Mouse (Mus musculus): Measurements from ENCODE around the gene Abt1. TPM values are rescaled to one million over a fixed set of nuclear protein-coding genes. Genes with fewer than 3 reads are reported as not detected.
A peak's percentile ranks its signal among the peaks of the same experiment; 100 is the strongest.

Abt1 gene
- 1 to 10 TPM in 20 of 26 experiments, under 1 TPM in 6; 0.46 to 3.6 (median 1.9) TPM for total RNA-seq (2018; cell fraction: chromatin; rRNA removed)
- total RNA-seq (2018; cell fraction: cytosol; rRNA removed): 1 to 10 TPM; 1.9 to 4.1 (median 3.4) TPM
- total RNA-seq (2018; cell fraction: nucleus; rRNA removed): 1 to 10 TPM in 24 of 26 experiments, under 1 TPM in 2; 0.59 to 4.0 (median 2.2) TPM
- 3.5 to 4.4 TPM (median 3.7 TPM) in 3 replicates for polyA plus RNA-seq (2018)

GRCm38 (mm10) chr13:23423286-23424051 is at the start of gene Abt1:
Abt1 (minus strand) TSS chr13:23423866.
- WGBS (ENCODE audit: missing documents): under 1% methylated on average over 48 of the region's 48 CpGs
- Histone ChIP-seq H3K27ac (peak within 1 kb of the TSS; percentile 25), H3K4me3 (ENCODE audit: inconsistent target) (peak within 1 kb of the TSS; percentile 94), H3K36me3 (ENCODE audit: inconsistent target) (peaks cover 24% of the 10 kb centered on the region), H3K79me2 (ENCODE audit: inconsistent target) (peaks cover 22% of the 10 kb centered on the region)

GRCm38 (mm10) chr13:23466911-23467310 is 43.2 kb upstream of the Abt1 start:
- Histone ChIP-seq H3K27ac (no peak overlapping the region), H3K36me3 (ENCODE audit: inconsistent target) (no peaks in the 10 kb centered on the region), H3K79me2 (ENCODE audit: inconsistent target) (no peaks in the 10 kb centered on the region), H3K4me3 (ENCODE audit: inconsistent target) (no peak overlapping the region)
- WGBS (ENCODE audit: missing documents): 26% methylated on average over 9 of the region's 9 CpGs

GRCm38 (mm10) chr13:23466306-23466705 is 42.6 kb upstream of the Abt1 start:
- Histone ChIP-seq H3K4me3 (ENCODE audit: inconsistent target) (no peak overlapping the region), H3K79me2 (ENCODE audit: inconsistent target) (no peaks in the 10 kb centered on the region), H3K36me3 (ENCODE audit: inconsistent target) (no peaks in the 10 kb centered on the region), H3K27ac (no peak overlapping the region)
- 100% methylated on average over 1 of the region's 1 CpGs for WGBS (ENCODE audit: missing documents)

- Histone ChIP-seq H3K27ac (no peak within 1 kb of the TSS), H3K4me3 (ENCODE audit: inconsistent target) (peak within 1 kb of the TSS; percentile 39), H3K36me3 (ENCODE audit: inconsistent target) (no peaks in the 10 kb centered on the region), H3K79me2 (ENCODE audit: inconsistent target) (no peaks in the 10 kb centered on the region)
- WGBS (ENCODE audit: missing documents): 5% methylated on average over 7 of the region's 7 CpGs
These were observed 42.0 kb upstream of the Abt1 start, which contains the start of gene Btn1a1 for GRCm38 (mm10) chr13:23465600-23466109. Btn1a1 (minus strand) TSS chr13:23465901.

- 6% methylated on average over 11 of the region's 11 CpGs for WGBS (ENCODE audit: missing documents)
- H3K27ac ChIP-seq: no peak overlapping the region
- peak overlapping the region; percentile 39 for H3K4me3 ChIP-seq (ENCODE audit: inconsistent target)
- H3K79me2 ChIP-seq (ENCODE audit: inconsistent target): no peaks in the 10 kb centered on the region
- no peaks in the 10 kb centered on the region for H3K36me3 ChIP-seq (ENCODE audit: inconsistent target)
These were observed 41.2 kb upstream of the Abt1 start for GRCm38 (mm10) chr13:23464841-23465366.

- 1% methylated on average over 29 of the region's 29 CpGs for WGBS (ENCODE audit: missing documents)
- H3K27ac ChIP-seq: no peak overlapping the region
- H3K36me3 ChIP-seq (ENCODE audit: inconsistent target): no peaks in the 10 kb centered on the region
These were observed 40.6 kb upstream of the Abt1 start for GRCm38 (mm10) chr13:23464224-23464637.

GRCm38 (mm10) chr13:23463381-23464223 is 39.9 kb upstream of the Abt1 start:
- H3K79me2 ChIP-seq (ENCODE audit: inconsistent target): no peaks in the 10 kb centered on the region
- no peak overlapping the region for H3K27ac ChIP-seq
- WGBS (ENCODE audit: missing documents): 2% methylated on average over 21 of the region's 21 CpGs
- H3K4me3 ChIP-seq (ENCODE audit: inconsistent target): peak overlapping the region; percentile 39
- no peaks in the 10 kb centered on the region for H3K36me3 ChIP-seq (ENCODE audit: inconsistent target)

More at GRCm38 (mm10) chr13:23464224-23464637, 40.6 kb upstream of the Abt1 start:
- Histone ChIP-seq H3K79me2 (ENCODE audit: inconsistent target) (no peaks in the 10 kb centered on the region), H3K4me3 (ENCODE audit: inconsistent target) (peak overlapping the region; percentile 39)

GRCm38 (mm10) chr13:23462669-23463068 is 39.0 kb upstream of the Abt1 start:
- H3K36me3 ChIP-seq (ENCODE audit: inconsistent target): no peaks in the 10 kb centered on the region
- no peak overlapping the region for H3K27ac ChIP-seq
- no peaks in the 10 kb centered on the region for H3K79me2 ChIP-seq (ENCODE audit: inconsistent target)
- H3K4me3 ChIP-seq (ENCODE audit: inconsistent target): no peak overlapping the region

- no peak overlapping the region for H3K4me3 ChIP-seq (ENCODE audit: inconsistent target)
- 98% methylated on average over 4 of the region's 4 CpGs for WGBS (ENCODE audit: missing documents)
- no peaks in the 10 kb centered on the region for H3K79me2 ChIP-seq (ENCODE audit: inconsistent target)
- H3K27ac ChIP-seq: no peak overlapping the region
- no peaks in the 10 kb centered on the region for H3K36me3 ChIP-seq (ENCODE audit: inconsistent target)
These were observed 38.4 kb upstream of the Abt1 start for GRCm38 (mm10) chr13:23462063-23462462.

- 79% methylated on average over 15 of the region's 15 CpGs for WGBS (ENCODE audit: missing documents)
- Histone ChIP-seq H3K79me2 (ENCODE audit: inconsistent target) (no peaks in the 10 kb centered on the region), H3K27ac (no peak overlapping the region), H3K4me3 (ENCODE audit: inconsistent target) (no peak overlapping the region), H3K36me3 (ENCODE audit: inconsistent target) (no peaks in the 10 kb centered on the region)
These were observed 35.7 kb upstream of the Abt1 start for GRCm38 (mm10) chr13:23459264-23459846.

GRCm38 (mm10) chr13:23453926-23454325 is 30.3 kb upstream of the Abt1 start:
- no peak overlapping the region; the same call in 1 of the 2 replicates for H3K27ac ChIP-seq
- peak overlapping the region; percentile 61 for H3K4me3 ChIP-seq (ENCODE audit: inconsistent target)
- H3K36me3 ChIP-seq (ENCODE audit: inconsistent target): no peaks in the 10 kb centered on the region
- no peaks in the 10 kb centered on the region for H3K79me2 ChIP-seq (ENCODE audit: inconsistent target)
- 0% methylated on average over 9 of the region's 9 CpGs for WGBS (ENCODE audit: missing documents)

- WGBS (ENCODE audit: missing documents): under 1% methylated on average over 25 of the region's 25 CpGs
- H3K79me2 ChIP-seq (ENCODE audit: inconsistent target): no peaks in the 10 kb centered on the region
- peak overlapping the region; percentile 61 for H3K4me3 ChIP-seq (ENCODE audit: inconsistent target)
- no peaks in the 10 kb centered on the region for H3K36me3 ChIP-seq (ENCODE audit: inconsistent target)
- H3K27ac ChIP-seq: no peak overlapping the region; the same call in 1 of the 2 replicates
These were observed 29.7 kb upstream of the Abt1 start for GRCm38 (mm10) chr13:23453362-23453862.

GRCm38 (mm10) chr13:23450398-23450797 is 26.7 kb upstream of the Abt1 start:
- peak overlapping the region; percentile 44 for H3K4me3 ChIP-seq (ENCODE audit: inconsistent target)
- WGBS (ENCODE audit: missing documents): 2% methylated on average over 14 of the region's 15 CpGs
- no peaks in the 10 kb centered on the region for H3K79me2 ChIP-seq (ENCODE audit: inconsistent target)
- H3K27ac ChIP-seq: peak overlapping the region; percentile 0; the same call in 1 of the 2 replicates
- H3K36me3 ChIP-seq (ENCODE audit: inconsistent target): no peaks in the 10 kb centered on the region
